Mouse (Mus musculus): ENCODE results near the gene Etv4. TPM values are rescaled to one million over a fixed set of nuclear protein-coding genes. Genes with fewer than 3 reads are reported as not detected.

Etv4 gene
- 3.8 and 4.6 TPM in 2 replicates for polyA plus RNA-seq (2014; fragmentation: Nextera tagmentation; extraction: Ambion mirVana)

GRCm38 (mm10) chr11:101785143-101785851, at the start of gene Etv4:
Etv4 (minus strand) TSS chr11:101785371.
- ATAC-seq (ENCODE audit: low FRiP score): peak; percentile 93
- Histone ChIP-seq H3K9me3 (ENCODE audit: control insufficient read depth, low read length) (no peaks in the 10 kb centered on the region), H3K4me3 (ENCODE audit: low read depth, low read length) (peak within 1 kb of the TSS; percentile 34), H3K4me2 (peak within 1 kb of the TSS; percentile 80), H3K4me1 (ENCODE audit: control insufficient read depth, insufficient read depth, low read length) (peaks cover 7% of the 10 kb centered on the region), H3K36me3 (ENCODE audit: control insufficient read depth, insufficient read depth, low read length) (no peaks in the 10 kb centered on the region), H3K27ac (ENCODE audit: low read depth, low read length) (0 out of 2 replicates have a peak within 1 kb of the TSS, but pooled peaks have one; percentile 1), H3K27me3 (ENCODE audit: control insufficient read depth, insufficient read depth, low read length) (peaks cover 62% of the 10 kb centered on the region), H3K9ac (ENCODE audit: low read length) (peak within 1 kb of the TSS; percentile 58)
- WGBS: 1% methylated on average over 34 of the region's 35 CpGs
- DNase-seq (ENCODE audit: low spot score, missing footprints): peak; percentile 97

GRCm38 (mm10) chr11:101832001-101832400, 46.8 kb upstream of the Etv4 start:
- Histone ChIP-seq H3K4me1 (ENCODE audit: control insufficient read depth, insufficient read depth, low read length) (peaks cover 6% of the 10 kb centered on the region; the same call in 1 of the 2 replicates), H3K27me3 (ENCODE audit: control insufficient read depth, insufficient read depth, low read length) (no peaks in the 10 kb centered on the region), H3K9me3 (ENCODE audit: control insufficient read depth, low read length) (no peaks in the 10 kb centered on the region), H3K9ac (ENCODE audit: low read length) (no peak overlapping the region), H3K36me3 (ENCODE audit: control insufficient read depth, insufficient read depth, low read length) (no peaks in the 10 kb centered on the region), H3K27ac (ENCODE audit: low read depth, low read length) (peak overlapping the region; percentile 20; the same call in 1 of the 2 replicates), H3K4me3 (ENCODE audit: low read depth, low read length) (no peak overlapping the region), H3K4me2 (no peak overlapping the region)
- DNase-seq (ENCODE audit: low spot score, missing footprints) (no peak), ATAC-seq (ENCODE audit: low FRiP score) (no peak)
- WGBS: 66% methylated on average over 7 of the region's 7 CpGs

GRCm38 (mm10) chr11:101830616-101831015, 45.4 kb upstream of the Etv4 start:
- H3K36me3 ChIP-seq (ENCODE audit: control insufficient read depth, insufficient read depth, low read length): no peaks in the 10 kb centered on the region
- ATAC-seq (ENCODE audit: low FRiP score) (no peak), DNase-seq (ENCODE audit: low spot score, missing footprints) (no peak)
- WGBS: 76% methylated on average over 8 of the region's 8 CpGs
- H3K27ac ChIP-seq (ENCODE audit: low read depth, low read length): peak overlapping the region; percentile 30; the same call in 1 of the 2 replicates
- H3K9ac ChIP-seq (ENCODE audit: low read length): no peak overlapping the region
- H3K4me1 ChIP-seq (ENCODE audit: control insufficient read depth, insufficient read depth, low read length): peaks cover 6% of the 10 kb centered on the region; the same call in 1 of the 2 replicates
- no peaks in the 10 kb centered on the region for H3K27me3 ChIP-seq (ENCODE audit: control insufficient read depth, insufficient read depth, low read length)
- H3K4me3 ChIP-seq (ENCODE audit: low read depth, low read length): no peak overlapping the region
- H3K9me3 ChIP-seq (ENCODE audit: control insufficient read depth, low read length): no peaks in the 10 kb centered on the region
- H3K4me2 ChIP-seq: no peak overlapping the region

GRCm38 (mm10) chr11:101830112-101830511, 44.9 kb upstream of the Etv4 start:
- Histone ChIP-seq H3K27ac (ENCODE audit: low read depth, low read length) (peak overlapping the region; percentile 30; the same call in 1 of the 2 replicates), H3K4me3 (ENCODE audit: low read depth, low read length) (no peak overlapping the region), H3K36me3 (ENCODE audit: control insufficient read depth, insufficient read depth, low read length) (no peaks in the 10 kb centered on the region), H3K4me1 (ENCODE audit: control insufficient read depth, insufficient read depth, low read length) (peaks cover 6% of the 10 kb centered on the region; the same call in 1 of the 2 replicates), H3K4me2 (no peak overlapping the region), H3K27me3 (ENCODE audit: control insufficient read depth, insufficient read depth, low read length) (no peaks in the 10 kb centered on the region), H3K9ac (ENCODE audit: low read length) (no peak overlapping the region), H3K9me3 (ENCODE audit: control insufficient read depth, low read length) (no peaks in the 10 kb centered on the region)
- no peak for ATAC-seq (ENCODE audit: low FRiP score)
- WGBS: 25% methylated on average over 10 of the region's 10 CpGs
- DNase-seq (ENCODE audit: low spot score, missing footprints): peak; percentile 94

GRCm38 (mm10) chr11:101828718-101829117, 43.5 kb upstream of the Etv4 start:
- DNase-seq (ENCODE audit: low spot score, missing footprints): no peak

GRCm38 (mm10) chr11:101823210-101823609, 38.0 kb upstream of the Etv4 start:
- Histone ChIP-seq H3K27ac (ENCODE audit: low read depth, low read length) (no peak overlapping the region), H3K4me3 (ENCODE audit: low read depth, low read length) (no peak overlapping the region), H3K27me3 (ENCODE audit: control insufficient read depth, insufficient read depth, low read length) (no peaks in the 10 kb centered on the region), H3K36me3 (ENCODE audit: control insufficient read depth, insufficient read depth, low read length) (no peaks in the 10 kb centered on the region), H3K9ac (ENCODE audit: low read length) (no peak overlapping the region), H3K9me3 (ENCODE audit: control insufficient read depth, low read length) (no peaks in the 10 kb centered on the region; the same call in 1 of the 2 replicates), H3K4me1 (ENCODE audit: control insufficient read depth, insufficient read depth, low read length) (no peaks in the 10 kb centered on the region), H3K4me2 (no peak overlapping the region)
- DNase-seq (ENCODE audit: low spot score, missing footprints) (no peak), ATAC-seq (ENCODE audit: low FRiP score) (no peak)
- 76% methylated on average over 3 of the region's 3 CpGs for WGBS

More at GRCm38 (mm10) chr11:101828718-101829117, 43.5 kb upstream of the Etv4 start:
- no peak overlapping the region for H3K4me3 ChIP-seq (ENCODE audit: low read depth, low read length)
- H3K4me2 ChIP-seq: no peak overlapping the region
- H3K4me1 ChIP-seq (ENCODE audit: control insufficient read depth, insufficient read depth, low read length): peaks cover 6% of the 10 kb centered on the region; the same call in 1 of the 2 replicates
- no peaks in the 10 kb centered on the region for H3K36me3 ChIP-seq (ENCODE audit: control insufficient read depth, insufficient read depth, low read length)
- no peak for ATAC-seq (ENCODE audit: low FRiP score)
- no peaks in the 10 kb centered on the region for H3K9me3 ChIP-seq (ENCODE audit: control insufficient read depth, low read length)
- H3K27ac ChIP-seq (ENCODE audit: low read depth, low read length): no peak overlapping the region
- WGBS: 91% methylated on average over 4 of the region's 4 CpGs
- no peak overlapping the region for H3K9ac ChIP-seq (ENCODE audit: low read length)
- H3K27me3 ChIP-seq (ENCODE audit: control insufficient read depth, insufficient read depth, low read length): no peaks in the 10 kb centered on the region

- no peak overlapping the region for H3K9ac ChIP-seq (ENCODE audit: low read length)
- no peak overlapping the region for H3K27ac ChIP-seq (ENCODE audit: low read depth, low read length)
- no peaks in the 10 kb centered on the region for H3K27me3 ChIP-seq (ENCODE audit: control insufficient read depth, insufficient read depth, low read length)
- no peak for DNase-seq (ENCODE audit: low spot score, missing footprints)
- no peaks in the 10 kb centered on the region for H3K36me3 ChIP-seq (ENCODE audit: control insufficient read depth, insufficient read depth, low read length)
- no peak overlapping the region for H3K4me2 ChIP-seq
- H3K9me3 ChIP-seq (ENCODE audit: control insufficient read depth, low read length): no peaks in the 10 kb centered on the region; the same call in 1 of the 2 replicates
- no peak for ATAC-seq (ENCODE audit: low FRiP score)
- peaks cover under 1% of the 10 kb centered on the region; the same call in 1 of the 2 replicates for H3K4me1 ChIP-seq (ENCODE audit: control insufficient read depth, insufficient read depth, low read length)
- H3K4me3 ChIP-seq (ENCODE audit: low read depth, low read length): no peak overlapping the region
- WGBS: 48% methylated on average over 11 of the region's 11 CpGs
Measured at GRCm38 (mm10) chr11:101820899-101821298, 35.7 kb upstream of the Etv4 start.

- Histone ChIP-seq H3K9ac (ENCODE audit: low read length) (no peak overlapping the region), H3K27ac (ENCODE audit: low read depth, low read length) (no peak overlapping the region), H3K4me2 (no peak overlapping the region), H3K27me3 (ENCODE audit: control insufficient read depth, insufficient read depth, low read length) (no peaks in the 10 kb centered on the region), H3K9me3 (ENCODE audit: control insufficient read depth, low read length) (no peaks in the 10 kb centered on the region; the same call in 1 of the 2 replicates), H3K4me3 (ENCODE audit: low read depth, low read length) (no peak overlapping the region), H3K4me1 (ENCODE audit: control insufficient read depth, insufficient read depth, low read length) (peaks cover 3% of the 10 kb centered on the region; the same call in 1 of the 2 replicates), H3K36me3 (ENCODE audit: control insufficient read depth, insufficient read depth, low read length) (no peaks in the 10 kb centered on the region)
- ATAC-seq (ENCODE audit: low FRiP score) (no peak), DNase-seq (ENCODE audit: low spot score, missing footprints) (no peak)
Measured at GRCm38 (mm10) chr11:101819853-101820252, 34.7 kb upstream of the Etv4 start.
